Mouse (Mus musculus) liver, embryonic 16.5 days (tissue): ENCODE results near the gene Ipmk. TPM values are rescaled to one million over a fixed set of nuclear protein-coding genes. Genes with fewer than 3 reads are reported as not detected.

Experiments
- ATAC-seq: fragments of 200-750 bp; cut with Nextera tagmentation; 2 replicates; pipeline ENCODE4 v1.8.0; 2017; ENCODE audit warnings: low read depth, mild to moderate bottlenecking, moderate number of reproducible peaks, moderate library complexity
- H3K27ac ChIP-seq: fragments of 300-500 bp; sonication (generic); 2 replicates; pipeline ENCODE4 v1.5.1; 2014; ENCODE audit warnings: mild to moderate bottlenecking, low read length
- H3K27me3 ChIP-seq: fragments of 300-500 bp; sonication (generic); 2 replicates; pipeline ENCODE4 v1.6.1; 2014; ENCODE audit warnings: low read depth, low read length, mixed read lengths; ENCODE audit not compliant: control insufficient read depth, insufficient read depth
- H3K36me3 ChIP-seq: fragments of 300-500 bp; sonication (generic); 2 replicates; pipeline ENCODE4 v1.6.1; 2014; ENCODE audit warnings: mild to moderate bottlenecking; ENCODE audit not compliant: control insufficient read depth, insufficient read depth
- H3K4me1 ChIP-seq: fragments of 300-500 bp; sonication (generic); 2 replicates; pipeline ENCODE4 v1.6.1; 2014; ENCODE audit warnings: low read depth, low read length, mixed read lengths; ENCODE audit not compliant: control insufficient read depth
- H3K4me2 ChIP-seq: fragments of 300-500 bp; sonication (generic); 2 replicates; pipeline ENCODE4 v1.6.1; 2014; ENCODE audit warnings: low read depth, low read length, mixed read lengths
- H3K4me3 ChIP-seq: fragments of 300-500 bp; sonication (generic); 2 replicates; pipeline ENCODE4 v1.5.1; 2014; ENCODE audit warnings: low read depth, mild to moderate bottlenecking, low read length
- H3K9ac ChIP-seq: fragments of 300-500 bp; sonication (generic); 2 replicates; pipeline ENCODE4 v1.6.1; 2014; ENCODE audit warnings: low read depth, low read length
- H3K9me3 ChIP-seq: fragments of 300-500 bp; sonication (generic); replicated peaks from 2 replicates; pipeline ENCODE4 v1.6.1; 2016; ENCODE audit warnings: low read length; ENCODE audit not compliant: control insufficient read depth
- WGBS: fragments of 180-500 bp; shearing (Covaris S2); extraction: QIAGEN DNeasy Blood & Tissue Kit; methylation state at CpG from one replicate; pipeline ENCODE4 v1.1.7; 2014; ENCODE audit not compliant: insufficient replicate concordance; 5-methylcytosine and 5-hydroxymethylcytosine counted together
- polyA plus RNA-seq: library from polyadenylated mRNA; unstranded; fragments of >200 nt; fragmentation: Nextera tagmentation; extraction: Ambion mirVana; gene quantifications from 2 replicates; pipeline ENCODE4 v1.2.1, GENCODE M21; 2015

Ipmk gene
- 9.1 and 9.3 TPM in 2 replicates for polyA plus RNA-seq

DNA sequence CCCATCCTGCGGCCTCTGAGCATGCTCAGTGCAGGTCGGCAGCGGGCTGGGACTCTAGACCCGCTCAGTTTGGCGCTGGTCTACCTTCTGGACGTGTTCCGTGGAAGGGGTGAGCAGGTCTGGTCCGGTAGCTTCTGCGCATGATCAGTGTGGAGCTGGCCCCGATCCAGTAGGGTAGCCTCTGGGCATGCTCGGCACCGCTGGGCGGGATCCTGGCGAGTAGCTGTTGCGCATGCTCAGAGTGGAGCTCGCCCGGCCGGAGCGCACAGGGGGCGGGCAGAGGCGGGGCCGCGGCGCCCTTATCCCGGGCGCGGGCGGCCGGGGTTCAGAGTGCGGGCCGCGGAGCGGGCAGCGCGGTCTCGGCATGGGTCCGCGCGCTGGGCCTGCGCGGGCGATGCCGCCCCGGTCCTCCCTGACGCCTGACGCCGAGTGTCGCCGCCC lies at the start of gene Ipmk:
TSS of gene Ipmk (plus strand) at position 255 of the 441 bp plus-strand sequence.
- H3K4me2 ChIP-seq = peak within 1 kb of the TSS; percentile 98
- H3K27me3 ChIP-seq = no peaks in the 10 kb centered on the region
- peak; percentile 90 for ATAC-seq
- no peaks in the 10 kb centered on the region for H3K9me3 ChIP-seq
- H3K36me3 ChIP-seq = no peaks in the 10 kb centered on the region
- H3K27ac ChIP-seq = peak within 1 kb of the TSS; percentile 92
- 0% methylated on average over 34 of the region's 49 CpGs for WGBS
- H3K4me3 ChIP-seq = peak within 1 kb of the TSS; percentile 74
- H3K4me1 ChIP-seq = peaks cover 35% of the 10 kb centered on the region
- peak within 1 kb of the TSS; percentile 80 for H3K9ac ChIP-seq

DNA sequence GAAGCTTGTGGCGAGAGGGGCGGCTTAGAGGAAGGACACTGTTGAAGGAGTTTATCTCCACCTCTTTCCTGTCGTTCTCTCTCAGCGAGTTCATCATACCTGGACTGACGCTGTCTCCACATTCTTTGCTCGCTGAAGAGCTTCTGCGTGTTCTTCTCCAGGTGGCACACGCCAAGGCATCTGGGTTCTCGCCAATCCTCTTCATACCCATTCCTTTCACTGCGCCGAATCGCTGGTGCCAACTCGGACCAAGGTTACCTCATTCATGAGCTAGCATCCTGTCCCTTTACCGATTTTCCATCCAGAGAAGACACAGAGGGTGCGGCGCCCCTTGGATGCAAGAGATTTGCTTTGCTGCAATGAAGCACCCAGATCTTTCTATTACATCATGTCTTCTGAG lies 47.4 kb upstream of the Ipmk start:
- WGBS = 46% methylated on average over 16 of the region's 16 CpGs

GRCm38 (mm10) chr10:71302490-71302889 lies 45.1 kb upstream of the Ipmk start:
- Histone ChIP-seq H3K27ac (no peak overlapping the region), H3K4me2 (no peak overlapping the region), H3K9me3 (no peaks in the 10 kb centered on the region), H3K9ac (no peak overlapping the region), H3K4me3 (no peak overlapping the region), H3K36me3 (no peaks in the 10 kb centered on the region), H3K27me3 (no peaks in the 10 kb centered on the region), H3K4me1 (no peaks in the 10 kb centered on the region)
- WGBS = 26% methylated on average over 5 of the region's 5 CpGs
- no peak for ATAC-seq

More for the DNA sequence above, 47.4 kb upstream of the Ipmk start:
- no peaks in the 10 kb centered on the region for H3K36me3 ChIP-seq
- H3K9ac ChIP-seq = no peak overlapping the region
- no peaks in the 10 kb centered on the region for H3K9me3 ChIP-seq
- no peak overlapping the region for H3K4me2 ChIP-seq
- no peak overlapping the region for H3K27ac ChIP-seq
- H3K4me1 ChIP-seq = no peaks in the 10 kb centered on the region
- no peak for ATAC-seq
- no peak overlapping the region for H3K4me3 ChIP-seq
- H3K27me3 ChIP-seq = no peaks in the 10 kb centered on the region

DNA sequence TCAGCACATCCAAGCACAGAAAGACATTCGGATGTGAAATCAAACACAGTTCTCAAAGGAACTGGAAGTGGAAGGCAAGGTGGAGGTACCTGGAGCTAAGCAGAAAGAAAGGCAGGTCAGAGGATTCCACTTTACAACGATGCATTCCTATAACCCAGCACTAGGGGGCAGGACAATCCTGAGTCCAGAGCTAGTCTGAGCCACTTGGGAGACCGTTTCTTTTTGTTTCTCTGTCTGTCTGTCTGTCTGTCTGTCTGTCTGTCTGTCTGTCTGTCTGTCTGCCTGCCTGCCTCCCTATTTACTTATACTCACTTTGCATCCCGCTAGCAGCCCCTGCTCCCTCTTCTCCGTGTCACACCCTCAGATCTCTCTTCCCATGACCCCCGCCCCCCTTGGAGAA lies 41.4 kb upstream of the Ipmk start:
- no peaks in the 10 kb centered on the region for H3K36me3 ChIP-seq
- no peak for ATAC-seq
- no peaks in the 10 kb centered on the region for H3K4me1 ChIP-seq
- H3K9me3 ChIP-seq = no peaks in the 10 kb centered on the region
- no peak overlapping the region for H3K9ac ChIP-seq
- 11% methylated on average over 6 of the region's 6 CpGs for WGBS
- H3K27me3 ChIP-seq = no peaks in the 10 kb centered on the region
- peak overlapping the region; percentile 16; the same call in 1 of the 2 replicates for H3K4me3 ChIP-seq
- peak overlapping the region; percentile 21; the same call in 1 of the 2 replicates for H3K4me2 ChIP-seq
- no peak overlapping the region for H3K27ac ChIP-seq

DNA sequence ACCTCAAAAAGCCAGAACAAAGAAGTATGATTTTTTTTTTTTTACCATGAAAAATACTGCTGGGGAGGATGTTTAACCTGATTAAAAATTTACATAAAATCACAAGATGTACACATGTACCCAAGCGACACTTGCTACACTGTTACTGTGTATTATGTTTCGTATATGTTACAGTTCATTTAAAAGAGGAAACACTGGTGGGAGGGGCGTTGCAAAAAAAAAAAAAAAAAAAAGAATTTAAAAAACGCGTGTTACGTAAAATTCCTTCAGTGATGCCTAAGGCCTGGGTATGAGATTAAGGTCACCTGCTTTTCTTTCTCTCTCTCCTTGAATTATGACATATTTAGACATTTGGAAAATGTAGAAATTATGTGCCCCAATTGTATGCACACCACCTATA lies 40.8 kb upstream of the Ipmk start:
- Histone ChIP-seq H3K9me3 (no peaks in the 10 kb centered on the region), H3K27ac (no peak overlapping the region), H3K4me3 (no peak overlapping the region), H3K4me1 (no peaks in the 10 kb centered on the region), H3K36me3 (no peaks in the 10 kb centered on the region), H3K4me2 (no peak overlapping the region), H3K9ac (no peak overlapping the region), H3K27me3 (no peaks in the 10 kb centered on the region)
- 45% methylated on average over 6 of the region's 6 CpGs for WGBS
- no peak for ATAC-seq

- no peak overlapping the region for H3K4me3 ChIP-seq
- H3K36me3 ChIP-seq = no peaks in the 10 kb centered on the region
These were observed 39.4 kb upstream of the Ipmk start for GRCm38 (mm10) chr10:71308199-71308598.

GRCm38 (mm10) chr10:71310288-71310687 lies 37.3 kb upstream of the Ipmk start:
- Histone ChIP-seq H3K4me2 (no peak overlapping the region), H3K4me1 (no peaks in the 10 kb centered on the region), H3K36me3 (no peaks in the 10 kb centered on the region), H3K9me3 (no peaks in the 10 kb centered on the region), H3K9ac (no peak overlapping the region), H3K27ac (no peak overlapping the region), H3K4me3 (no peak overlapping the region), H3K27me3 (no peaks in the 10 kb centered on the region)
- WGBS = 59% methylated on average over 3 of the region's 3 CpGs
- no peak for ATAC-seq

More at GRCm38 (mm10) chr10:71308199-71308598, 39.4 kb upstream of the Ipmk start:
- Histone ChIP-seq H3K9ac (no peak overlapping the region), H3K27ac (no peak overlapping the region), H3K9me3 (no peaks in the 10 kb centered on the region), H3K27me3 (no peaks in the 10 kb centered on the region), H3K4me1 (no peaks in the 10 kb centered on the region), H3K4me2 (no peak overlapping the region)
- 0 out of 2 replicates have a peak, but pooled peaks have one; percentile 16 for ATAC-seq
- 77% methylated on average over 5 of the region's 5 CpGs for WGBS

DNA sequence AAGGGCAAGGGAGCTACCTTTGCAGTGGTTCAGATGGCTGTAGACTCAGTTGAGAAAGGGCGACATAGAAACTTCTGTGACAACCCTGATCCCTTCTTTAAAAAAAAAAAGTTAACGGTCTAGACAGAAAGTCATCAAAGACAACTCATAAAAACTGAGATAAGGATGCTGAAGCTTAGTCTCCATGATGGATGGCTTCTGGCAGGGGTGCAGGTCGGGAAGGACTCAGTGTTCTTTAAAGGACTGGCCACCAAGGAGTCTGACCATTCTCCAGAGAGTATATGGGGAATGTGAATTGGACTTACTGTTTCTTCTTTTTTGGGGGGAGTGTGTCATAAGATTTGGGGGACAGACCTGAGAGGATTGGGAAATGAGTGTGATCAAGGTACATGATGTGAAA lies 33.0 kb upstream of the Ipmk start:
- WGBS = 62% methylated on average over 3 of the region's 3 CpGs
- Histone ChIP-seq H3K27ac (no peak overlapping the region), H3K4me1 (no peaks in the 10 kb centered on the region), H3K4me2 (no peak overlapping the region), H3K4me3 (no peak overlapping the region), H3K9me3 (no peaks in the 10 kb centered on the region), H3K36me3 (no peaks in the 10 kb centered on the region), H3K27me3 (no peaks in the 10 kb centered on the region), H3K9ac (no peak overlapping the region)
- no peak for ATAC-seq

DNA sequence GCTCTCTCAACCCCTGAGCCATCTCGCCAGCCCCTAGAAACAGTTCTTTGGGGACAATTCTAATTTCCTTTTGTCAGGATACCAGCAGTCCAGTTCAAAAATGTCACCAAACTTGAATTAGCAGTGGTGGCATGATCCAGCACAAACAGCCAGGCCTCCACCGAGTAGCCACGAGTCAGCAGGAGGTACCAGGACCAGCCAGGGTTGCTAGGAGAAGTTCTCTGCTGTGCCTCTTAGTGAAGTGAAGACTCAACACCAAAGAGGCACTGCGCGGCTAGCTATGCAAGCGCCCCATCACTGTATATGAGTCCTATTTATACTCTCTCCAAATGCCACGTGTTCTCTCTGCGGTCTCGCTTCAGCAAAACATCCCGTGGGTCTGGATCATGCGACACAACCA lies 31.5 kb upstream of the Ipmk start:
- ATAC-seq = no peak
- Histone ChIP-seq H3K4me3 (no peak overlapping the region), H3K9me3 (no peaks in the 10 kb centered on the region), H3K4me1 (no peaks in the 10 kb centered on the region), H3K4me2 (no peak overlapping the region), H3K27me3 (no peaks in the 10 kb centered on the region), H3K9ac (no peak overlapping the region), H3K27ac (no peak overlapping the region), H3K36me3 (no peaks in the 10 kb centered on the region)
- 66% methylated on average over 11 of the region's 11 CpGs for WGBS
